Comparison of ENCODE assay signal across 11 mouse cellular contexts in the genomic region with DNA sequence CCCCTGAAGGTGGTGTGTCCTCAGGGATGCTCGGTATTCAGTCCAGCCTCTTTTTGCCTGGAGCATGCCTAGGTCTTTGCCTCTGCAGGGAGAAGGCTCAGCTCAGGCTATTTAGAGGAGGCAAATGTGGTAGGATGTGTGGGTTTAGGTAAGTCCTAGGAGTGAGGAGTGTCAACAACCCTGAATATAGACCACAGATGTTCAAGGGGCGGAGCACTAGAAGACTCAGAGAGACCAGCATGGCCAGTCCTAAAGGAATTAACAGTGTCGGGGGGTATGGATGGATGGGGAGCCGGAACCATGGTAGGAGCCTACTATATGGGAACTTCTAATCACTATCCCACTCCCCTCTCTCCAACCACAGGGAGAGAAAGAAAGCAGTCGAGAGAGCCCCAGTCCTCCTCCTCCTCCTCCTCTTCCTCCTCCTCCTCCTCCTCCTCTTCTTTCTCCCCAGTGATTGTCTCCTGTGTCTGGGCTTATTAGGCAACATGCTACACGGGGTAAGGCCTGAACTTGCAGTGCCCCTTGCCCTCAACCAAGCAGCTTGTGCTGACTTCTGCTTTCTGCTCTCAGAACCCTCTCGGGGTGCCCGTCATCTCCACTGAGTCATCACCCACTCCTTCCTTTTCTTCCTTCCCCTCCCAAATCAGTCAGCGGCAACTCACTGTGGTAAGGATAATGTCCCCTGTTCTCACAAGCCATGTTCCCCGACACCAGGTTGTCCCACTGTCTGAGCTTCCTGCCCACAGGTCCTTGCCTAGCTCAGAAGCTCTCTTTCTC.
A peak's percentile ranks its signal among the peaks of the same experiment; 100 is the strongest.
DNase-seq lines count a peak whose midpoint lies in the region; ATAC-seq and TF ChIP-seq lines count a peak whose summit lies in the region.
"Had no signal": no experiment of that assay in that cellular context is flagged by ENCODE, and none has a peak within 500 bp of the region (broad histone marks: within the 10 kb centered on the region; RNA-seq: fewer than 3 reads in every experiment).

No protein-coding gene starts in this region.

- H3K4me3 ChIP-seq in midbrain, embryonic 10.5 days, result no peak overlapping the region
- no peak overlapping the region for H3K4me3 ChIP-seq in midbrain, embryonic 11.5 days (ENCODE audit: low read depth, low read length)
- no peak overlapping the region for H3K4me3 ChIP-seq in liver, postnatal 0 days (ENCODE audit: low read depth, low read length)
- H3K4me3 ChIP-seq in cerebellum, adult 2 months (replicated peaks; ENCODE audit: insufficient read depth, low read depth, low read length), result no peak overlapping the region
- H3K4me3 ChIP-seq: embryonic facial prominence, embryonic 15.5 days had no signal

- TF ChIP-seq POLR2A in cerebellum, adult 2 months (IDR thresholded peaks at IDR 0.05; ENCODE audit: borderline replicate concordance, insufficient read depth, low read length), result no peak

- no peak for TF ChIP-seq EP300 in liver, postnatal 0 days (IDR thresholded peaks at IDR 0.05; ENCODE audit: low read depth)

- no peaks in the 10 kb centered on the region for H3K36me3 ChIP-seq in midbrain, embryonic 10.5 days
- no peaks in the 10 kb centered on the region for H3K36me3 ChIP-seq in midbrain, embryonic 11.5 days (ENCODE audit: control insufficient read depth, insufficient read depth, low read length)
- no peaks in the 10 kb centered on the region for H3K36me3 ChIP-seq in liver, postnatal 0 days (replicated peaks; ENCODE audit: insufficient read depth, low read length)
- no peaks in the 10 kb centered on the region for H3K36me3 ChIP-seq in splenic B cell, adult 2 months (ENCODE audit: control insufficient read depth, insufficient read depth, low read length, poor library complexity, severe bottlenecking)
- H3K36me3 ChIP-seq: embryonic facial prominence, embryonic 15.5 days had no signal

- no peak for DNase-seq in midbrain, embryonic 10.5 days (ENCODE audit: low spot score)
- DNase-seq in midbrain, embryonic 11.5 days (ENCODE audit: low spot score, missing footprints), result no peak
- DNase-seq in liver, postnatal 0 days, result peak; percentile 61
- peak; percentile 71 for DNase-seq in splenic B cell, adult 2 months (ENCODE audit: low read depth, low spot score)
- DNase-seq in cerebellum, adult 2 months, result no peak
- DNase-seq in retina, postnatal 1 day, result no peak
- DNase-seq: kidney, adult 11 months; midbrain, embryonic 14.5 days; right cerebral cortex, postnatal 4 days had no signal

- H3K4me2 ChIP-seq in midbrain, embryonic 11.5 days, result no peak overlapping the region
- H3K4me2 ChIP-seq in liver, postnatal 0 days (ENCODE audit: low read depth, low read length), result peak overlapping the region; percentile 4; the same call in 1 of the 2 replicates
- H3K4me2 ChIP-seq: embryonic facial prominence, embryonic 15.5 days had no signal

- H3K9ac ChIP-seq in midbrain, embryonic 11.5 days (ENCODE audit: low read length), result no peak overlapping the region
- H3K9ac ChIP-seq in liver, postnatal 0 days (replicated peaks), result peak overlapping the region; percentile 39; the same call in 1 of the 2 replicates
- H3K9ac ChIP-seq: embryonic facial prominence, embryonic 15.5 days had no signal

- H3K4me1 ChIP-seq in midbrain, embryonic 10.5 days, result 0 out of 2 replicates have a peak, but pooled peaks cover 4% of the 10 kb centered on the region
- H3K4me1 ChIP-seq in midbrain, embryonic 11.5 days (ENCODE audit: control insufficient read depth, insufficient read depth, low read length), result no peaks in the 10 kb centered on the region
- peaks cover 87% of the 10 kb centered on the region for H3K4me1 ChIP-seq in liver, postnatal 0 days (ENCODE audit: insufficient read depth)
- H3K4me1 ChIP-seq in cerebellum, adult 2 months (ENCODE audit: control insufficient read depth, insufficient read depth, low read length), result no peaks in the 10 kb centered on the region

- peak overlapping the region; percentile 1; the same call in 1 of the 2 replicates for H3K27ac ChIP-seq in midbrain, embryonic 10.5 days (replicated peaks)
- H3K27ac ChIP-seq in midbrain, embryonic 11.5 days (ENCODE audit: low read depth, low read length), result no peak overlapping the region
- peak overlapping the region; percentile 82 for H3K27ac ChIP-seq in liver, postnatal 0 days (ENCODE audit: low read depth)
- no peak overlapping the region for H3K27ac ChIP-seq in cerebellum, adult 2 months (ENCODE audit: insufficient read depth, low read length)
- H3K27ac ChIP-seq: embryonic facial prominence, embryonic 15.5 days had no signal

- no peaks in the 10 kb centered on the region; the same call in 1 of the 2 replicates for H3K9me3 ChIP-seq in midbrain, embryonic 10.5 days (replicated peaks)
- no peaks in the 10 kb centered on the region for H3K9me3 ChIP-seq in midbrain, embryonic 11.5 days (ENCODE audit: control insufficient read depth, low read length)
- H3K9me3 ChIP-seq in liver, postnatal 0 days (ENCODE audit: low read length), result no peaks in the 10 kb centered on the region
- H3K9me3 ChIP-seq: embryonic facial prominence, embryonic 15.5 days had no signal

- TF ChIP-seq CTCF in liver, postnatal 0 days (IDR thresholded peaks at IDR 0.05; ENCODE audit: low read depth), result no peak
- TF ChIP-seq CTCF in cerebellum, adult 2 months (IDR thresholded peaks at IDR 0.05; ENCODE audit: borderline replicate concordance, insufficient read depth, low read depth, low read length), result no peak

- ATAC-seq in midbrain, embryonic 11.5 days (ENCODE audit: low FRiP score), result no peak
- peak; percentile 75 for ATAC-seq in granulocyte monocyte progenitor cell, adult 5-6 weeks (replicated peaks; ENCODE audit: poor library complexity, severe bottlenecking)
- ATAC-seq in liver, postnatal 0 days, result no peak

- no peaks in the 10 kb centered on the region for H3K27me3 ChIP-seq in midbrain, embryonic 10.5 days (ENCODE audit: low read depth, poor library complexity, severe bottlenecking)
- no peaks in the 10 kb centered on the region for H3K27me3 ChIP-seq in midbrain, embryonic 11.5 days (ENCODE audit: control insufficient read depth, insufficient read depth, low read length)
- no peaks in the 10 kb centered on the region for H3K27me3 ChIP-seq in liver, postnatal 0 days (ENCODE audit: insufficient read depth, low read length)
- no peaks in the 10 kb centered on the region for H3K27me3 ChIP-seq in splenic B cell, adult 2 months (ENCODE audit: control insufficient read depth, insufficient read depth, low read length, poor library complexity, severe bottlenecking)
- no peaks in the 10 kb centered on the region for H3K27me3 ChIP-seq in cerebellum, adult 2 months (ENCODE audit: control insufficient read depth, insufficient read depth, low read length)
- H3K27me3 ChIP-seq: embryonic facial prominence, embryonic 15.5 days had no signal

- WGBS in midbrain, embryonic 10.5 days, result 86% methylated on average over 10 of the region's 10 CpGs
- 89% methylated on average over 10 of the region's 10 CpGs for WGBS in midbrain, embryonic 11.5 days
- 45% methylated on average over 10 of the region's 10 CpGs for WGBS in liver, postnatal 0 days (ENCODE audit: insufficient replicate concordance)
- 90% methylated on average over 10 of the region's 10 CpGs for WGBS in cerebellum, adult 2 months

Comparison
In these comparisons a context has a peak if more than half of its experiments do, and no peak if none do; other contexts are left out.
1. H3K27ac ChIP-seq: peak in midbrain, embryonic 10.5 days (single experiment) and liver, postnatal 0 days (single experiment); none in midbrain, embryonic 11.5 days (single experiment) and cerebellum, adult 2 months (single experiment).
2. DNase-seq: peak in liver, postnatal 0 days (single experiment) and splenic B cell, adult 2 months (single experiment); none in midbrain, embryonic 10.5 days (single experiment), midbrain, embryonic 11.5 days (single experiment), cerebellum, adult 2 months (0 of 2) and retina, postnatal 1 day (single experiment).